Mouse (Mus musculus) layer of hippocampus, postnatal 36 days (tissue): Measurements from ENCODE around the gene Gm9507. TPM values are rescaled to one million over a fixed set of nuclear protein-coding genes. Genes with fewer than 3 reads are reported as not detected.
"Not testable (repeated sequence)": the region's sequence is repeated elsewhere in the genome, so short reads cannot be mapped to it uniquely, and the experiment has no call there.

ENCODE experiments used
- DNase-seq, 2 experiments: peaks; one replicate each; pipeline ENCODE4 v3.0.0; 2022
- total RNA-seq, 2 experiments: library from RNA; stranded (reverse); gene quantifications; 2 replicates each; pipeline ENCODE4 v1.2.3; 2021

Gm9507 gene
- total RNA-seq, 2 experiments from 2014 or later: not detected

DNA sequence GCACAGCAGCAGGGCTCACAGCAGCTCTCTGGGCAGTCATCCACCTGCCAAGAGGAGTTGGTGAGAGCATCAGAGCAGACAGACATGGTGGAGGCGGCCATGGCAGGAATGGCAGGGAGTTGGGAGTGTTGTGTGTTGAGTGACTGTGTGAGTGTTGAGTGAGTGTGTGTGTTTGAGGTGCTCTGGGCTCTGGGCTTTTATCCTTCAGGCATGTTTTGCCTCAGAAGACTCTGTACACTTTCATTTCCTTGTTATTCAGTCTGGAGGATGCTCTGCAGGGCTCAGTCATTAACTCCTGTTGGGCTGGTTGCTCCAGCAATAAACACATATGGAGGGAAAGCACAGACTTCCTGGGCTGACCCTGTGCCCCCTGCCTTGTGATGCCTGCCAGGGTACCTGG, 40.4 kb downstream of the Gm9507 start, which contains the start of gene Gm3238:
Gene Gm3238 (minus strand): TSS at position 101 of the 400 bp plus-strand sequence.
- DNase-seq: not testable (repeated sequence)

DNA sequence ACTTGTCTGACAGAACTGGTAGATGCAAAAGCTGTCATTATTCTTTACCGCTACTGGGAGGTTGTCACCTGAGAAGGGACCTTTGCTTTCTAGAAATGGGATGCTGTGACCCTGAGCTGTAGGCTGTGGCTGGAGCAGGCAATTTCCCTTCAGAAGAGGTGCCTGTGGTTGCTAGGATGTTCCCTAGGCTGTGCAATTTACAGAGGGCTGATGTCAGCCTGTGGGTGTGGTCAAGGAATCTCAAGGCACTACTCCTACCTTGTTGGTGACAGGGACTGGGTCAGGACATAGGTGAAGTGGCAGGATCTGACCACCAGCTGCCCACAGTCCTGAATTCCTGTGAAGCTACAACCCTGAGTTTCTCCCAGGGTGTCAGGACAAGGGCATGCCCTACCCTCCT, 41.9 kb downstream of the Gm9507 start:
- no peak for DNase-seq

Other genes with a start within 250 kb of the Gm9507 start
- gene Pttg1ip, start 230.1 kb downstream of the Gm9507 start, total RNA-seq: 10 to 100 TPM; 68.2 to 69.0 TPM
- gene Sumo3, start 205.7 kb downstream of the Gm9507 start, total RNA-seq: 100 to 1,000 TPM; 127 TPM
- 10 to 100 TPM; 17.2 to 29.6 TPM for gene Gm49325, start 205.6 kb downstream of the Gm9507 start, total RNA-seq
- gene Ube2g2, start 189.6 kb downstream of the Gm9507 start, total RNA-seq: 10 to 100 TPM; 83.8 to 95.4 TPM
- gene Tspear, start 125.3 kb downstream of the Gm9507 start, total RNA-seq: not detected
- gene Gm19402, start 121.1 kb downstream of the Gm9507 start, total RNA-seq: not detected
- not detected for gene Gm9508, start 114.6 kb downstream of the Gm9507 start, total RNA-seq
- not detected for gene Gm10272, start 105.2 kb downstream of the Gm9507 start, total RNA-seq
- not detected for gene Gm10024, start 100.4 kb downstream of the Gm9507 start, total RNA-seq
- not detected for gene Gm10142, start 96.0 kb downstream of the Gm9507 start, total RNA-seq
- not detected for gene Krtap12-1, start 91.2 kb downstream of the Gm9507 start, total RNA-seq
- not detected for gene Gm10100, start 85.4 kb downstream of the Gm9507 start, total RNA-seq
- not detected for gene Gm18596, start 69.2 kb downstream of the Gm9507 start, total RNA-seq
- gene Gm9736, start 60.5 kb downstream of the Gm9507 start, total RNA-seq: not detected
- not detected for gene Gm3233, start 52.2 kb downstream of the Gm9507 start, total RNA-seq
- gene Gm3238, start 40.5 kb downstream of the Gm9507 start, total RNA-seq: not detected
- not detected for gene Gm7138, start 34.9 kb downstream of the Gm9507 start, total RNA-seq
- not detected for gene Gm3250, start 29.3 kb downstream of the Gm9507 start, total RNA-seq
- gene Gm7137, start 23.6 kb downstream of the Gm9507 start, total RNA-seq: not detected
- not detected for gene Gm9639, start 16.8 kb downstream of the Gm9507 start, total RNA-seq
- not detected for gene Gm19668, start 12.7 kb downstream of the Gm9507 start, total RNA-seq
- not detected for gene Gm2696, start 2.8 kb upstream of the Gm9507 start, total RNA-seq
- gene Krtap10-4, start 15.3 kb upstream of the Gm9507 start, total RNA-seq: not detected
- gene Krtap10-10, start 24.1 kb upstream of the Gm9507 start, total RNA-seq: not detected
- not detected for gene Gm36176, start 35.0 kb upstream of the Gm9507 start, total RNA-seq
- gene Gm10318, start 41.0 kb upstream of the Gm9507 start, total RNA-seq: not detected
- gene Gm3285, start 50.1 kb upstream of the Gm9507 start, total RNA-seq: not detected
- gene Lrrc3, start 90.7 kb upstream of the Gm9507 start, total RNA-seq: 1 to 10 TPM; 3.8 to 4.7 TPM
- 10 to 100 TPM; 30.3 to 40.0 TPM for gene Trpm2, start 158.7 kb upstream of the Gm9507 start, total RNA-seq
- gene 1810043G02Rik, start 166.7 kb upstream of the Gm9507 start, total RNA-seq: 10 to 100 TPM; 34.6 to 37.4 TPM
- 100 to 1,000 TPM; 201 to 209 TPM for gene Pfkl, start 198.2 kb upstream of the Gm9507 start, total RNA-seq
- gene Dnmt3l, start 230.1 kb upstream of the Gm9507 start, total RNA-seq: under 1 TPM in 1 of 2 experiments, not detected in 1; 0.65 TPM
- gene Aire, start 231.8 kb upstream of the Gm9507 start, total RNA-seq: under 1 TPM; 0.28 to 0.77 TPM